ENCODE assay signal across 7 mouse cellular contexts in genomic region chr7:34133117-34133762, GRCm38 (mm10). TPM values are rescaled to one million over a fixed set of nuclear protein-coding genes. Genes with fewer than 3 reads are reported as not detected.
DNase-seq lines count a peak whose midpoint lies in the region; ATAC-seq and TF ChIP-seq lines count a peak whose summit lies in the region.

TSS of gene Wtip (minus strand) at chr7:34133268.

- H3K27me3 ChIP-seq in hindbrain, embryonic 16.5 days (replicated peaks; ENCODE audit: control insufficient read depth, insufficient read depth, low read length) = no peaks in the 10 kb centered on the region
- H3K27me3 ChIP-seq in small intestine, adult 2 months (ENCODE audit: control insufficient read depth, insufficient read depth, low read length) = peaks cover 9% of the 10 kb centered on the region; the same call in 1 of the 2 replicates

- intact Hi-C loops in left cerebral cortex, postnatal 10 days (cut with DNase I) = no loop called here

- peak; percentile 83 for ATAC-seq in hindbrain, embryonic 16.5 days
- ATAC-seq in megakaryocyte progenitor cell, adult 5-6 weeks (replicated peaks; ENCODE audit: poor library complexity) = peak; percentile 38

- peak within 1 kb of the TSS; percentile 80 for H3K27ac ChIP-seq in hindbrain, embryonic 16.5 days (ENCODE audit: low read depth, low read length)
- H3K27ac ChIP-seq in small intestine, adult 2 months (ENCODE audit: insufficient read depth, low read depth, low read length) = no peak within 1 kb of the TSS

- 2% methylated on average over 19 of the region's 65 CpGs for WGBS in hindbrain, embryonic 16.5 days
- WGBS in small intestine, adult 2 months = 3% methylated on average over 51 of the region's 65 CpGs

- H3K9me3 ChIP-seq in hindbrain, embryonic 16.5 days (ENCODE audit: control insufficient read depth, low read length) = no peaks in the 10 kb centered on the region

- DNase-seq in adrenal gland, adult 8-10 months = peak; percentile 61
- DNase-seq in cerebellum, postnatal 4 days (ENCODE audit: low spot score in 2 of 2) = peak; percentile 51 to 81
- peak; percentile 87 for DNase-seq in gastrocnemius, postnatal 10 days
- DNase-seq in left cerebral cortex, postnatal 10 days (ENCODE audit: extremely low spot score in 1 of 2, low spot score in 2 of 2) = peak in 1 of 2 experiments; percentile 94

- peak within 1 kb of the TSS; percentile 64 for H3K4me3 ChIP-seq in hindbrain, embryonic 16.5 days (ENCODE audit: low read length)
- H3K4me3 ChIP-seq in small intestine, adult 2 months (ENCODE audit: low read depth, low read length) = peak within 1 kb of the TSS; percentile 79

- H3K9ac ChIP-seq in hindbrain, embryonic 16.5 days (ENCODE audit: low read depth, low read length) = peak within 1 kb of the TSS; percentile 89

- no peak for TF ChIP-seq CTCF in small intestine, adult 2 months (IDR thresholded peaks at IDR 0.05; ENCODE audit: extremely low read depth, insufficient read length, insufficient replicate concordance, low read depth, low read length)

- H3K36me3 ChIP-seq in hindbrain, embryonic 16.5 days (ENCODE audit: control insufficient read depth, insufficient read depth, low read length) = no peaks in the 10 kb centered on the region
- no peaks in the 10 kb centered on the region for H3K36me3 ChIP-seq in small intestine, adult 2 months (ENCODE audit: control insufficient read depth, insufficient read depth, low read length)

- TF ChIP-seq POLR2A in small intestine, adult 2 months (IDR thresholded peaks at IDR 0.05; ENCODE audit: low read depth, low read length) = 0 out of 2 replicates have a peak, but pooled peaks have one; percentile 18

- peak within 1 kb of the TSS; percentile 76 for H3K4me2 ChIP-seq in hindbrain, embryonic 16.5 days (ENCODE audit: low read length)

- H3K4me1 ChIP-seq in hindbrain, embryonic 16.5 days (ENCODE audit: control insufficient read depth, insufficient read depth, low read depth, low read length) = peaks cover 17% of the 10 kb centered on the region
- H3K4me1 ChIP-seq in small intestine, adult 2 months (ENCODE audit: control insufficient read depth, insufficient read depth, insufficient read length, low read length) = no peaks in the 10 kb centered on the region

RNA-seq across cellular contexts. Expression of gene Wtip, which starts in this region (rescaled TPM):
- total RNA-seq in adrenal gland, adult 8-10 months (2022) = 10 to 100 TPM; 20.0 to 34.4 (median 27.8) TPM
- total RNA-seq in gastrocnemius, postnatal 10 days (2021) = 10 to 100 TPM; 10.5 to 15.2 TPM
- polyA plus RNA-seq in hindbrain, embryonic 16.5 days (2015; fragmentation: Nextera tagmentation; extraction: Ambion mirVana) = 3.8 and 4.1 TPM in 2 replicates
- 10 to 100 TPM; 18.5 to 21.5 TPM for total RNA-seq in left cerebral cortex, postnatal 10 days (2021)
- total RNA-seq in megakaryocyte progenitor cell, adult 5-6 weeks (2015) = 0.20 and 0.34 TPM in 2 replicates
- not detected in 2 replicates for total RNA-seq in megakaryocyte progenitor cell, adult 5-6 weeks (2017)
- 10.6 and 12.7 TPM in 2 replicates for polyA plus RNA-seq in small intestine, adult 2 months (2012; rRNA removed)

Comparison
In these comparisons a context has a peak if more than half of its experiments do, and no peak if none do; other contexts are left out.
1. RNA of gene Wtip (total RNA-seq): 20.0 to 34.4 TPM in adrenal gland, adult 8-10 months, 18.5 to 21.5 TPM in left cerebral cortex, postnatal 10 days and 10.5 to 15.2 TPM in gastrocnemius, postnatal 10 days; 0.20 to 0.34 TPM in megakaryocyte progenitor cell, adult 5-6 weeks; every median in the first group is over 4 times any median in the second.
2. Peak in ATAC-seq in megakaryocyte progenitor cell, adult 5-6 weeks; RNA of the gene not detected or under 1 TPM.